Mouse (Mus musculus) heart, postnatal 0 days (tissue): Measurements from ENCODE around the gene Anks1b. TPM values are rescaled to one million over a fixed set of nuclear protein-coding genes. Genes with fewer than 3 reads are reported as not detected.

Experiments
- ATAC-seq: fragments of 200-750 bp; cut with Nextera tagmentation; 2 replicates; pipeline ENCODE4 v1.8.0; 2017; ENCODE audit warnings: low read depth, moderate number of reproducible peaks, moderate library complexity; ENCODE audit not compliant: insufficient read depth
- DNase-seq: peaks from one replicate; pipeline ENCODE4 v3.0.0-alpha.2; 2016; ENCODE audit warnings: low spot score
- H3K27ac ChIP-seq: fragments of 300-500 bp; sonication (generic); 2 replicates; pipeline ENCODE4 v1.5.1; 2014; ENCODE audit warnings: low read depth, mild to moderate bottlenecking
- H3K27me3 ChIP-seq: fragments of 300-500 bp; sonication (generic); 2 replicates; pipeline ENCODE4 v1.6.1; 2014; ENCODE audit warnings: low read length, mixed read lengths; ENCODE audit not compliant: control insufficient read depth, insufficient read depth
- H3K36me3 ChIP-seq: fragments of 300-500 bp; sonication (generic); replicated peaks from 2 replicates; pipeline ENCODE4 v1.6.1; 2014; ENCODE audit warnings: low read length, mixed read lengths; ENCODE audit not compliant: control insufficient read depth, insufficient read depth
- H3K4me1 ChIP-seq: fragments of 300-500 bp; sonication (generic); 2 replicates; pipeline ENCODE4 v1.6.1; 2014; ENCODE audit warnings: antibody characterized with exemption; ENCODE audit not compliant: control insufficient read depth, insufficient read depth
- H3K4me2 ChIP-seq: fragments of 300-500 bp; sonication (generic); 2 replicates; pipeline ENCODE4 v1.6.1; 2014; ENCODE audit warnings: low read depth, mild to moderate bottlenecking, low read length, moderate library complexity
- H3K4me3 ChIP-seq: fragments of 300-500 bp; sonication (generic); 2 replicates; pipeline ENCODE4 v1.5.1; 2014; ENCODE audit warnings: low read depth, low read length
- H3K9ac ChIP-seq: fragments of 300-500 bp; sonication (generic); replicated peaks from 2 replicates; pipeline ENCODE4 v1.6.1; 2014; ENCODE audit warnings: low read depth, low read length, mixed read lengths
- H3K9me3 ChIP-seq: fragments of 300-500 bp; sonication (generic); replicated peaks from 2 replicates; pipeline ENCODE4 v1.6.1; 2016; ENCODE audit warnings: low read length; ENCODE audit not compliant: control insufficient read depth
- CTCF ChIP-seq: IDR thresholded peaks from 2 replicates; pipeline ENCODE4 v1.5.1; 2016; ENCODE audit warnings: antibody characterized with exemption, control low read depth, low read depth
- EP300 ChIP-seq: IDR thresholded peaks from 2 replicates; pipeline ENCODE4 v1.6.1; 2016; ENCODE audit warnings: antibody characterized with exemption, low read depth
- WGBS: fragments of 180-500 bp; shearing (Covaris S2); extraction: QIAGEN DNeasy Blood & Tissue Kit; methylation state at CpG from one replicate; pipeline ENCODE4 v1.1.7; 2014; 5-methylcytosine and 5-hydroxymethylcytosine counted together
- polyA plus RNA-seq: library from polyadenylated mRNA; unstranded; fragments of >200 nt; fragmentation: Nextera tagmentation; extraction: Ambion mirVana; gene quantifications from 2 replicates; pipeline ENCODE4 v1.2.1, GENCODE M21; 2015
- total RNA-seq: library from RNA; depleted of rRNA; stranded (reverse); fragments of >200 nt; gene quantifications from 2 replicates; pipeline ENCODE4 v1.2.3, GENCODE M21; 2014; ENCODE audit warnings: low replicate concordance

Gene Anks1b
- total and polyA plus RNA-seq, 2 experiments from 2014 or later, result 0.26 TPM; not detected in 1

DNA sequence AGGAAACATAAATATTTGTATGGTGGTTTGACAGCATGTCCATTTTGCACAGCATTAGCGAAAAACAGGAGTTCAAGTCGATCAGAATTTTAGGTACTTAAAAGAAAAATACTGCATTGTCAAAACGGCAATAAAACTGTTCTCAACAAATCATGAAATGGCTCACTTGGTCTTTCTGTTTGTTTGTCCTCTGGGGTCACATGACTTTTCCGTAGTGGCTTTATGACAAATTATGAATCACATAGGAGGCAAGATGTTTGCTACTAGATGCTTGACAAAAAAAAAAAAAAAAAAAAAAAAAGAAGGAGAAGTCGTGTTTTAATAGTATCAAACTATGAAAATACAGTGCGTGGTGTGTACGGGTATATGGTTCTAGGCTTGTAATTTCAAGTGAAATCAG lies 495.7 kb downstream of the Anks1b start:
- no peak for TF ChIP-seq CTCF
- no peak for TF ChIP-seq EP300
- DNase-seq (no peak), ATAC-seq (no peak)
- Histone ChIP-seq H3K4me2 (no peak overlapping the region), H3K9ac (no peak overlapping the region), H3K36me3 (no peaks in the 10 kb centered on the region), H3K4me3 (no peak overlapping the region), H3K27ac (no peak overlapping the region), H3K4me1 (no peaks in the 10 kb centered on the region), H3K9me3 (no peaks in the 10 kb centered on the region), H3K27me3 (no peaks in the 10 kb centered on the region)
- 76% methylated on average over 7 of the region's 7 CpGs for WGBS

DNA sequence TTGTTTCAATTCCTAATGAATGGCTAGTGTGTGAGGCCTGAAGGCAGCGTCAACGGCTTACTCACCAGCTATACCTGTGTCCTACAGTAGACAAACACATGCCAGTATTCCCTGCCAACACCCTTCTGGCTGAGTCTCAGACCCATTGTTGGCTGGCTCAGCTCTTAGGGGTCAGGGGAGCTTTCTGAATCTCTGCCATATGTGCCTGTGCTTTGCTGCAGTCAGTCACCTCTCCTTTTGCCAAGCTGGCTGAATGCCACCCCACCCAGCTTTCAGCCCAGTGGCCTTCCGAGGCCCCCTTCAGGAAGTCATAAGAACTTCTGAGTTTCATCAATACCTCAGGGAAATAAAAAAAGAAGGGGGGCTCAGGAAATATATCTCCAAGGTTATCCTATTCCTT lies 497.4 kb downstream of the Anks1b start:
- ATAC-seq, result no peak
- Histone ChIP-seq H3K27ac (no peak overlapping the region), H3K9me3 (no peaks in the 10 kb centered on the region), H3K9ac (no peak overlapping the region), H3K36me3 (no peaks in the 10 kb centered on the region), H3K4me2 (no peak overlapping the region), H3K4me3 (no peak overlapping the region), H3K4me1 (no peaks in the 10 kb centered on the region), H3K27me3 (no peaks in the 10 kb centered on the region)
- TF ChIP-seq CTCF (no peak), EP300 (no peak)
- 68% methylated on average over 3 of the region's 3 CpGs for WGBS
- no peak for DNase-seq

DNA sequence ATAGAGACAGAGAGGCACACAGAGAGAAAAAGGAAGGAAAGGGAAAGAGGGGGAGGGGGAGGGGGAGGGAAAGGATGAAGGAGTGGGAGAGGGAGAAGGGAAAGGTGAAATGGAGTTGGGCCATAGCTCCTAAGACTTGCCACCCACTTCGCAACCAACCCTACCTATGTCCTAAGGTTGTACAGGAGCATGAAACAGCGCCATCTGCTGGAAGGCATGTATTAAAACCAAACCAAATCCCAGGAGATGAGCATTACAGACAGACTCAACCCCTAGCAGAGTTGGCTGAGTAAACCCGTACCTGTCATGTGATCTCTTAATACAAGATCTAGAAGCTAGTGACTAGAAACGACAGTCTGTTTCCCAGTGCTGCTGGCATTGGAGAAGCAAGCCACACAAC lies 500.2 kb downstream of the Anks1b start:
- H3K9me3 ChIP-seq, result no peaks in the 10 kb centered on the region
- no peaks in the 10 kb centered on the region for H3K27me3 ChIP-seq
- no peak overlapping the region for H3K4me2 ChIP-seq
- DNase-seq (no peak), ATAC-seq (no peak)
- H3K4me3 ChIP-seq, result no peak overlapping the region
- TF ChIP-seq EP300 (no peak), CTCF (peak; percentile 41)
- H3K4me1 ChIP-seq, result no peaks in the 10 kb centered on the region
- 18% methylated on average over 4 of the region's 4 CpGs for WGBS
- H3K27ac ChIP-seq, result no peak overlapping the region
- H3K9ac ChIP-seq, result no peak overlapping the region
- no peaks in the 10 kb centered on the region for H3K36me3 ChIP-seq

DNA sequence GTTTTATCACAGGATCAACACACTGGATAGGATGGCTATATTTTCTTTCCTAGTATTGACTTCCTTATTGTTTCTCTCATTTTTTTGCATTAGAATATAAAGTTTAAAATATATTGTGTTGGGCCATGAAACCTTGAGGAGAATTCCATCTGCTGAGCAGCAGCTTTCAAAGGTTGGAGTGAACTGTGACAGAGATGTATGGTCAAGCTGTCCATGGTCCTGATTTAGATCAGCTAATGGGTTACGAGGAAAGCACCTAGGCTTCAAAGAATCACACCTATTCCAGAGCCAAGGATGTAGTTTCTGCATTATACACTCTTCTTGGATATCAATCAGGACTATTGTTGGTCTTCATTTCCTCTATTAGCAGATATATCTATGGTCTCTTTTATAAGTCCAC lies 503.3 kb downstream of the Anks1b start:
- no peaks in the 10 kb centered on the region for H3K27me3 ChIP-seq
- 36% methylated on average over 1 of the region's 1 CpGs for WGBS
- H3K36me3 ChIP-seq, result no peaks in the 10 kb centered on the region
- DNase-seq (no peak), ATAC-seq (no peak)
- H3K9me3 ChIP-seq, result no peaks in the 10 kb centered on the region
- no peak overlapping the region for H3K9ac ChIP-seq
- H3K4me1 ChIP-seq, result no peaks in the 10 kb centered on the region
- no peak overlapping the region for H3K4me2 ChIP-seq
- H3K27ac ChIP-seq, result no peak overlapping the region
- TF ChIP-seq EP300 (no peak), CTCF (no peak)
- H3K4me3 ChIP-seq, result no peak overlapping the region

DNA sequence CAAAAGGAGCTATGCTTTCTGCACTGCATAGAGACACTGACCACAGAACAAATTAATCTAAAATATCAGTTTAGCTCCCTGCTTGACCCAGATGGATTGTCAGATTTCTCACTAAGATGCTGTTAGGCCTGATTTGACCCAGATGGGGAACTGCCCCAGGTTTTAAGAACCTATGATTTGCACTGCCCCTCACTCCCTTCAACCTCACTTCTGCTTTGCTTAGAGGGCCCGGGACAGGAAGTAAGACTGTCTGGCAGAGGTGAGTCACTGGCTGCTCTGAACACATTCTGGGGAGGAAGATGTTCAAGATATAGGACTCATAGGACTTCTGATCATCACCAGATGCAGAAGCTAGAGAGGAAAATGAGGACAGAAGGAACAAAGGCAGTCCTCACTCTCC lies 506.8 kb downstream of the Anks1b start:
- TF ChIP-seq EP300 (no peak), CTCF (no peak)
- no peak for ATAC-seq
- Histone ChIP-seq H3K36me3 (no peaks in the 10 kb centered on the region), H3K27ac (no peak overlapping the region), H3K4me3 (no peak overlapping the region), H3K9me3 (no peaks in the 10 kb centered on the region), H3K4me1 (no peaks in the 10 kb centered on the region), H3K27me3 (no peaks in the 10 kb centered on the region), H3K4me2 (no peak overlapping the region), H3K9ac (no peak overlapping the region)
- no peak for DNase-seq
- WGBS, result 33% methylated on average over 1 of the region's 1 CpGs

DNA sequence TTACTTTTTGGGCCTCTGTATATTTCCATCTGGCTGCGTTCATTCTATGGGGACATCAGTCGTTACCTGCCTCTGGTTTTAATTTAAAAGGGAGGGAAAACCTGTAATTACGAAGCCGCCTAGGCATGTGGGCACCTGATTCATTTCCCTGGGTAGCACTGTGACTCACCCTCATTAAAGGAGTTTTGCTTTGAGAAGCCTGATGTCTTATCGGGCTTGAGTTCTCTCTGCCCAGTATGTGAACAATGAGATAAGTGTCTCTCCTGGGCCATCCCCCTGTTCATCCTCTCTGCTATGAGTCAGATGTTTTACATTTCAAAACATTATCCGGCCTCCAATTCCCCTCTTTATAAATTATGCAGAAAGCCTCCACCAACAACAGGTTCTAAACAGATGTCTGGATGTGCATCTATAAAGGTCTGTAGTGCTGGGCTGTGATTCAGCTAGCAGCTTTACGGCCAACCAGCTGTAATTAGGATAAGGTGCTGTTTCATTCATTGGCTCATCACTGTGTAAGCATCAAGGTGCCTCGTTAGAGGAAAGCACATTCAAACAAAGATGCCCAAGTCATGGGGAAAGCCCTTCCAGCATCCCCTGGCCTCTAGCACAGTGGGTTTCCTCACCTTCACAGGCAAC lies 507.5 kb downstream of the Anks1b start:
- ATAC-seq (no peak), DNase-seq (no peak)

More for the DNA sequence above, 507.5 kb downstream of the Anks1b start:
- no peak overlapping the region for H3K27ac ChIP-seq
- no peak overlapping the region for H3K4me2 ChIP-seq
- 62% methylated on average over 8 of the region's 8 CpGs for WGBS
- H3K4me1 ChIP-seq, result no peaks in the 10 kb centered on the region
- H3K9ac ChIP-seq, result no peak overlapping the region
- TF ChIP-seq CTCF, result no peak
- no peak for TF ChIP-seq EP300
- no peaks in the 10 kb centered on the region for H3K9me3 ChIP-seq
- no peak overlapping the region for H3K4me3 ChIP-seq
- H3K36me3 ChIP-seq, result no peaks in the 10 kb centered on the region
- H3K27me3 ChIP-seq, result no peaks in the 10 kb centered on the region
